Mouse (Mus musculus) kidney, embryonic 16.5 days (tissue): ENCODE data around the gene Zfp978. TPM values are rescaled to one million over a fixed set of nuclear protein-coding genes. Genes with fewer than 3 reads are reported as not detected.
"Not testable (repeated sequence)": the region's sequence is repeated elsewhere in the genome, so short reads cannot be mapped to it uniquely, and the experiment has no call there.

Experiments
- ATAC-seq: fragments of 200-750 bp; cut with Nextera tagmentation; 2 replicates; pipeline ENCODE4 v1.8.0; 2017; ENCODE audit warnings: moderate TSS enrichment; ENCODE audit not compliant: low FRiP score, low TSS enrichment
- H3K27ac ChIP-seq: fragments of 300-500 bp; sonication (generic); 2 replicates; pipeline ENCODE4 v1.5.1; 2014; ENCODE audit warnings: low read length
- H3K27me3 ChIP-seq: fragments of 300-500 bp; sonication (generic); 2 replicates; pipeline ENCODE4 v1.6.1; 2014; ENCODE audit warnings: low read length, control low read depth, mixed read lengths; ENCODE audit not compliant: insufficient read depth
- H3K36me3 ChIP-seq: fragments of 300-500 bp; sonication (generic); 2 replicates; pipeline ENCODE4 v1.6.1; 2014; ENCODE audit warnings: low read length, control low read depth, mixed read lengths; ENCODE audit not compliant: insufficient read depth
- H3K4me1 ChIP-seq: fragments of 300-500 bp; sonication (generic); 2 replicates; pipeline ENCODE4 v1.6.1; 2014; ENCODE audit warnings: low read length, control low read depth, mixed read lengths; ENCODE audit not compliant: insufficient read depth
- H3K4me2 ChIP-seq: fragments of 300-500 bp; sonication (generic); replicated peaks from 2 replicates; pipeline ENCODE4 v1.6.1; 2014; ENCODE audit warnings: low read depth, low read length
- H3K4me3 ChIP-seq: fragments of 300-500 bp; sonication (generic); 2 replicates; pipeline ENCODE4 v1.5.1; 2014; ENCODE audit warnings: mild to moderate bottlenecking, low read length
- H3K9ac ChIP-seq: fragments of 300-500 bp; sonication (generic); replicated peaks from 2 replicates; pipeline ENCODE4 v1.6.1; 2014; ENCODE audit warnings: low read length
- H3K9me3 ChIP-seq: fragments of 300-500 bp; sonication (generic); 2 replicates; pipeline ENCODE4 v1.6.1; 2016; ENCODE audit warnings: low read length, control low read depth
- WGBS: fragments of 180-500 bp; shearing (Covaris S2); extraction: QIAGEN DNeasy Blood & Tissue Kit; methylation state at CpG from one replicate; pipeline ENCODE4 v1.1.7; 2014; 5-methylcytosine and 5-hydroxymethylcytosine counted together
- polyA plus RNA-seq: library from polyadenylated mRNA; unstranded; fragments of >200 nt; fragmentation: Nextera tagmentation; extraction: Ambion mirVana; gene quantifications from 2 replicates; pipeline ENCODE4 v1.2.1, GENCODE M21; 2015

Gene Zfp978
- polyA plus RNA-seq, 1 experiment from 2014 or later: not detected

GRCm38 (mm10) chr4:147398741-147399140 lies 37.6 kb downstream of the Zfp978 start:
- H3K4me1 ChIP-seq, H3K36me3 ChIP-seq, H3K9ac ChIP-seq, H3K4me3 ChIP-seq, H3K27ac ChIP-seq, ATAC-seq, H3K4me2 ChIP-seq, H3K27me3 ChIP-seq: not testable (repeated sequence)
- peaks cover 46% of the 10 kb centered on the region for H3K9me3 ChIP-seq
- WGBS: 79% methylated on average over 1 of the region's 1 CpGs

GRCm38 (mm10) chr4:147399505-147399904 lies 38.4 kb downstream of the Zfp978 start:
- WGBS: 76% methylated on average over 3 of the region's 3 CpGs
- not testable (repeated sequence) for H3K36me3 ChIP-seq, H3K27me3 ChIP-seq, H3K4me2 ChIP-seq, H3K9ac ChIP-seq, ATAC-seq, H3K4me3 ChIP-seq, H3K4me1 ChIP-seq, H3K27ac ChIP-seq
- H3K9me3 ChIP-seq: peaks cover 54% of the 10 kb centered on the region

GRCm38 (mm10) chr4:147400031-147400847 lies 39.1 kb downstream of the Zfp978 start:
- H3K4me3 ChIP-seq, H3K4me1 ChIP-seq, H3K4me2 ChIP-seq, H3K27me3 ChIP-seq, H3K9ac ChIP-seq, H3K36me3 ChIP-seq, H3K27ac ChIP-seq: not testable (repeated sequence)
- ATAC-seq: peak; percentile 49; the same call in 1 of the 2 replicates
- WGBS: 84% methylated on average over 8 of the region's 8 CpGs
- H3K9me3 ChIP-seq: peaks cover 55% of the 10 kb centered on the region

- H3K36me3 ChIP-seq, H3K4me3 ChIP-seq, H3K27me3 ChIP-seq, H3K9ac ChIP-seq, H3K4me1 ChIP-seq, H3K4me2 ChIP-seq, H3K27ac ChIP-seq, ATAC-seq: not testable (repeated sequence)
- peaks cover 55% of the 10 kb centered on the region for H3K9me3 ChIP-seq
- 82% methylated on average over 15 of the region's 17 CpGs for WGBS
Measured at GRCm38 (mm10) chr4:147400848-147401715, 40.0 kb downstream of the Zfp978 start.

- H3K27me3 ChIP-seq, H3K27ac ChIP-seq, H3K4me3 ChIP-seq, H3K4me2 ChIP-seq, H3K36me3 ChIP-seq, H3K4me1 ChIP-seq, ATAC-seq, H3K9ac ChIP-seq: not testable (repeated sequence)
- peaks cover 54% of the 10 kb centered on the region for H3K9me3 ChIP-seq
- 83% methylated on average over 17 of the region's 17 CpGs for WGBS
Measured at GRCm38 (mm10) chr4:147401736-147402506, 40.8 kb downstream of the Zfp978 start.

GRCm38 (mm10) chr4:147402507-147402890 lies 41.4 kb downstream of the Zfp978 start:
- H3K27me3 ChIP-seq, H3K9ac ChIP-seq, H3K4me3 ChIP-seq, ATAC-seq, H3K36me3 ChIP-seq, H3K4me1 ChIP-seq, H3K27ac ChIP-seq, H3K4me2 ChIP-seq: not testable (repeated sequence)
- H3K9me3 ChIP-seq: peaks cover 50% of the 10 kb centered on the region
- 15% methylated on average over 1 of the region's 1 CpGs for WGBS

- ATAC-seq: not testable (repeated sequence)
- 91% methylated on average over 6 of the region's 6 CpGs for WGBS
- peaks cover 45% of the 10 kb centered on the region for H3K9me3 ChIP-seq
Measured at GRCm38 (mm10) chr4:147403509-147403908, 42.4 kb downstream of the Zfp978 start.

GRCm38 (mm10) chr4:147403931-147404913 lies 43.1 kb downstream of the Zfp978 start:
- H3K27me3 ChIP-seq, H3K4me3 ChIP-seq, H3K4me2 ChIP-seq, H3K9ac ChIP-seq, H3K4me1 ChIP-seq, H3K36me3 ChIP-seq, H3K27ac ChIP-seq: not testable (repeated sequence)
- WGBS: 78% methylated on average over 5 of the region's 6 CpGs
- peaks cover 43% of the 10 kb centered on the region for H3K9me3 ChIP-seq
- peak; percentile 11; the same call in 1 of the 2 replicates for ATAC-seq

More at GRCm38 (mm10) chr4:147403509-147403908, 42.4 kb downstream of the Zfp978 start:
- H3K9ac ChIP-seq, H3K4me3 ChIP-seq, H3K4me2 ChIP-seq, H3K27me3 ChIP-seq, H3K27ac ChIP-seq, H3K4me1 ChIP-seq, H3K36me3 ChIP-seq: not testable (repeated sequence)
